Mouse (Mus musculus) testis, postnatal 10 days (tissue): ENCODE data around the gene Abat.

Experiments
- DNase-seq: peaks from one replicate; pipeline ENCODE4 v3.0.0; 2021; ENCODE audit warnings: low spot score

The Abat gene

DNA sequence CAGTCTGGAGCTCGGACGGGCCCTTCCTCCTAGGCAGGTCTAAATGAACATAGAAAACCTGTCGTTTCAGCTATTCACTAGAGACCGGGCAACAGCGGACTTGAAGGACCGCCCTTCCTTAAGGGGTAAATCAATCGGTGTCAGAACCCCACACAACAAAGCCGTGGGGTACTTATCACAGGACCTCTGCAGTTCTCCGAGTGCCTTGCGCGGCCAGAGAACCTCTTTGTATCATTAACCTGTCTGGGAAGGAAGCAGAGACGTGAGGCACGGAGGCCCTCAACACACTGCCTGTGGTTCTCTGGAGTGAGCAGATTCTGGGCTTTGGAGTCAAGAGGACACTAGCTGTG, 123.6 kb downstream of the Abat start:
- DNase-seq, result no peak

DNA sequence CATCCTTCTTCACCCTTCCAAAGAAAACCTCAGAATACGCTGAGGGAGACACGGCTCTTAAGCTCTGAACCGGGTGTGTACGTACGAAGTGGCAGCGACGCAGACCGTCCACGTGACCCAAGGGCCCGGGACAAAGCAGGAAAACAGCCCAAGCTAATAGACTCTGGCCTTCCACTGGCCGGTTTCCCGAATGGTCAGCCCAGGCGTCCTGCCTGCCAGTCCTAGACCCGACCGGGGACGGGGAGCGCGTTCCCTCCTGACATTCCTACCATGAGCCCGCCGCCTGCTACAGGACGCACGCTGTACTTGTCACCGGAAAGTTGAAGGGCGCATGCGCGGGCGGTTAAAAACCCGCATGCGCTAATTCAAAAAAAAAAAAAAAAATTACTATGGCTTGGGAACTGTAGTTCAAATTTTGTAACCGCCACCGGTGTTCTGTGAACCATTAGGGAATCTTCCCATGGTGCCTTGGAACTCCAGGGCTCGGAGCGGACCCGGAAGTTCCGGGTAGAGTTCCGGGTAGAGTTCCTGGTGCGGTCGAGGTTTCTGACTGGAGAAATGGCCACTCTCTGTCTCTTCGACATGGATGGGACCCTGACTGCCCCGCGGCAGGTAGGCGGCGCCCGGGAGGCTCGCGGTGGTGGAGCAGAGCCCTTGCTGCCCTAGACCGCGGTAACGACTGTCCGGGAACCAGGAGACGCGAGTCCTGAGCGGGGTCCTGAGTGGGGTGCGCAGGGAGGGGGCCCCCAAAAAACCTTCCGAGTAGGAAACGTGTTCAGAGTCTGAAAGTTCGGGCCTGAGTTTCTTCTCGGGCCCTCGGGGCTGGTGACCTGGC, 124.2 kb downstream of the Abat start, which contains the start of the genes Pmm2 and Tmem186:
Pmm2 (plus strand) TSS at position 458 of the 835 bp plus-strand sequence.
Tmem186 (minus strand) TSS at position 496 of the 835 bp plus-strand sequence.
- peak; percentile 88 for DNase-seq

DNA sequence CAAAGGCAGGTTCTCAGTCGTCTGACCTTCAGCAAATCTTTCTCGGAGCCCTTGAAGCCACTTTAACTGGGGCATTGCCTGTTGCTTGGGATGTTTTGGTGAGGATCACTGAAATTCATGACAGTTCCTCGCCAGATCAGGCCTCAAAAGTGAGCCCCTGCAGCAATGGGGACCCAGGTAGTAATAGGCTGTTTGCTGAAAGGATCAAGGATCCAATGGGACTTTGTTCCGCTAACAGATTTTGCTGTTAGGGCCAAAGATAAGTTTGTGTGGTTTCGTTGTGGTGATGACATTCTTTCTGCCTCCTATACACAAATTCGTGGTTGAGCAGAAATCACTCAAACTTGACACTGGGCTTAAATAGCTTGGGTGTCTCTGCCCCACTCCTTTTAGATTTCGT, 124.9 kb downstream of the Abat start:
- DNase-seq, result no peak

DNA sequence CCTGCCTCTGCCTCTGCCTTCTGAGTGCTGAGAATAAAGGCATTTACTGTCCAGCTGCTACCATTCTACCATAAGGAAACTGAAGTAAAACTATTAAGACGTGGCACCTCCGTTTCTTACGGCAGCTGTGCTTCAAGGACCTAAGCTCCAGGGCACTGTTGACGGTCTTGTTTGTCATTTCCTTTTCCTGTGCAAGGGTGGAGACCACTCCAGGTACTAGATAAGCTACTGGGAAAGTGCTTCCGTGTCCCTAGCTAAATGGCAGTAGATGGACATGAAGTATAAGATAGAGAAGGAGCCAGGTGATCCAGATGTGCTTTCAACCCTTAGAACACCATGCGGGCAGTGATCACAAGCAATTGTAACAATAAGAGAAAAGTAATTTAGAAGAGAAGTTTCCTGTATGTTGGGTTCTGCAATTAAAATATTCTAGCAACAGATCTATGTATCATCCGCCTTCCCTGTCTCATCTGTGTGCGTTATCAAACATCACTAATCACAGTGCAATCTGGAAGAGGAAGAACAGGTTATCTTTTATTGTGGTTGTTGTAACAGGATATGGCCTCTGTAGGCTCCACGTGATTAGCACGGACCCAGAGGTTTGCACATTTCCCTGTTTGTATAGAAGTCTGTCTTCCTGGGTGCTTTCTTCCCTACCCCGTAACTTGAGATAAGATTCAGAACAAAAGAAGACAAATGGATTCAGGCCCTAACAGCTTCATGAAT, 126.4 kb downstream of the Abat start:
- DNase-seq, result no peak

DNA sequence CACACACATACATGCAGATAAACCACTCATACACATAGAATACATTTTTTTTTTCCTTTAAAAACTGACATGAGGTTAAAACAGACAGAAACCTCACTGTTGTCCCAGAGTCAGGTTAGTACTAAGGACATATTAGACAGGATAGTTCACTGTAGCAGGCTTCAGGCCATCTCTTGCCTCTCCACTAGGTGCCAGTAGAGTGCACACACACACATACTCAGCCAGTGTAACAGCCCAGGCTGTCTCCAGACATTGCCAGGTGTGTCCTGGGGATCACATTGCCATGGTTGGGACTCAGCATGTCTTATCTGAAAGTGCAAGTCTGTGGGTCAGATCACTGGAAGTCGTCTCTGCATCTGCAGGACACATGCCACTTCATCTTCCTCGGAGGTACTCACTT, 130.6 kb downstream of the Abat start:
- peak; percentile 58 for DNase-seq

DNA sequence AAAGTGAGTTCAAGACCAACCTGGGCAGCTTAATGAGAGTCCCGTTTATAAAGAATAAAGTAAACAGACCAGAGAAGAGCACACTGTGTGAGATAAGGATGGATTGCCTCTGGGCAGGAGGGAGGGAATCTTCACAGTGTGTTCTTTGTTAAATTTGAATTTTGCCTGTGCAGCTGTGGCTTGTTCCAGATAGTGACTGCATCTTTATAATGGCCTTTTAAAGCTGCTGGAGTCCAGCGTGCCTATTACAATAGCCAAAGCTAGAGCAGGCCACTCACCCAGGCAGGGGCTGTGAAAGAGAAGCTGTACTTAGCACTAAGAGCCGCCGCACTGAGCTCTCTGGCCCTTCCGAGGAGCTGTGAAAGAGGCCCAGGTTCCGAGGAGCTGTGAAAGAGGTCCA, 132.3 kb downstream of the Abat start:
- DNase-seq, result no peak

DNA sequence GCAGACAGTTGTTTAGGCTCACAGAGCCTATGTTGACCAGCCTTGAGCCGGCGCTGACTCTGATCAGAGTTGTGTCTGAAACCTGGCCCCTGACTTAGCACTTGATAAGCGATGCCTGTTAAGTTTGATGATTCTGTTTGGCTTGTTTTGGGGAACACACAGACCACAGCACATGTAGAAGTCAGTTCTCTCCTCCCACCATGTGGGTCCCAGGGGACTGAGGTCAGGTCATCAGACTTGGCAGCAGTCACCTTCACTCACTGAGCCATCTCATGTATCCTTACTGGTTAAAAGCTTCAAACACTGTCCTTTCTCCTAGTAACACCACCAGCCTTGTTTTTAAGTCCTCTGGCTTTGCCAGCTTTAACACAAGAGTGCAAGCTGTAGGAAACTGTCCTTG, 136.8 kb downstream of the Abat start:
- no peak for DNase-seq

DNA sequence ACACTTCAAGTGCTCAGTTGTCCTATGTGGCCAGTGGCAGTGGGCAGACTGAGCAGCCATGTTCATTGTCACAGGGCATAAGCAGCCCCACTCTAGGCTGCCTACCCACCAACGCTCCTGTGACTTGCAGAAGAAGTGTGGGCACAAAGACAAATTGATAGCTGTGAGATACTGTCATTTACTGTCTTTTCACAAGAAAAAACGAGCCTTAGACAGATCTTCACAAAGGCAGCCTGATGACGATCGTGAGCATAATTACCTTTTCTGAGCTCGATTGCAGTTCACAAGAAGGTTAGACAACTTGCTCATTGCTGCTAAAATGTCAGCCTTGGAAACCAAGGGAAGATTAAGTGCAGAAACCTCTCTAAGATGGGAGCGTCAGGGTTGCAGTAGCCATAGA, 141.9 kb downstream of the Abat start:
- no peak for DNase-seq

DNA sequence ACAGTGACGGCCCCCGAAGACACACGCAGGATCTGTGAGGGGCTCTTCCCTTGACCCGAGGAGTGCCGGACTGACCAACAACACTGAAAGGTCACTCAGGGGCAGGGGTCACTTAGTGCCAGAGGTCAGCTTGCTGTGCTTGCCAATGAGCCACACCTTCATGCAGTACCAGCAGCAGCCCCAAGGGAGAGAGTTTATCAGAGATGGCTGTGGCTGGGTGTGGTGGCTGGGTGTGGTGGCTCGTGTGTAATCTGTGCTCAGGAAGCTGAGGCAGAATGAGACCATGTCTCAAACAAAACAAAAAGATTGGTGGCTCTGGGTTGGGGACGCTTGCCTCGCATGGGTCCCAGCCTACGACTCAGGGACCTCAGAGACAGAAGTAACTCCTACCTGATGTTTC, 142.4 kb downstream of the Abat start:
- no peak for DNase-seq

DNA sequence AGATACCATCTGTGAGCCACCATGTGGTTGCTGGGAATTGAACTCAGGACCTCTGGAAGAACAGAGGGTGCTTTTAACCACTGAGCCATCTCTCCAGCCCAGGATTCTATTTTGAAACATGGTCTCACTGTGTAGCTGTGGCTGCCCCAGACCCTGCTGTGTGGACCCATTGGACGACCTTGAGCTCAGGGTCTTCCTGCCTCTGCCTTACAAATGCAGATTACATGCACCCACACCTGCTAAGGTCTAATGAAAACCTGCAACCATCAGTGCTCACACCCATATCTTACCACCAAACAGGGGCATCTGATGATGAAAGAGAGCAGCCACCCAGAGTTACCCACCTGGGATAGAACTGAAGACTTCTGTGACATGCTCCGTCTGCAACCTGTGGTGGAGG, 143.0 kb downstream of the Abat start:
- no peak for DNase-seq

DNA sequence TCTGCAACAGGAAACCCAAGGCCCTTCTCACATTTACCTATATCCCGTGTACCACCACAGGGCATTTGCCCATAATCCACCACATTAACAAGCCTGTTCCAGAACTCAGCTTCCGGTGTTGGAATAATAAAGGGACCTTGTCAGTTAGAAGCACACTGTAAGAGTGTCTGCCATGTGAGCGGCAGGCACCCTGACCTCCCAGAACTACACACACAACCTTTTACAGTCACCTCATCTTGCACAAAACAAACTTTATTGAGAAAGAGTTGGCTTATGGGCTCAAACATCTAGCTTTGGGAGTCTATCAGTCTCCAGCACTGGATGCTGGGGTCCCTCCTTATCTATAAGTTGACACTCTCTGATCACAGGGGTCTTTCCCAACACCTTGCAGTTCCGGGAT, 145.1 kb downstream of the Abat start:
- no peak for DNase-seq

DNA sequence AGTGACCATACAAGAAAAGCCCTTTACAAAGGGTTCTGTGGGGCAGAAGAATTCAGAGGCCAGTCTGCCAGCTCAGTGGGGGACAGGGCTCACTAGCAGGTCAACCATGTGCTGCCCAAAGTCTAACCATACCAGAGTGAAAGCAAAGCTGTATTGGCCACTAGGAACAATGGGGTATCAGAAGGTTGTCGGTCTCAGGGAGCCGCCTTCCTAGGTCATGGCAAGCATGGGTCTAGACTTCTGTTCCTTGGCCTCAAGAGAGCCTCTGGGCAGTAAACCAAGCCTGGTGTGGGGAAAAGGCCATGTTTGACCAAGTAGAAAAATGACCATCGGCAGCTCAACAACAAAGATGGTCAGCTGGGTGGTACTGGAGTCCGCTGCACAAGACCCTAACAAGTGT, 145.5 kb downstream of the Abat start:
- DNase-seq, result peak; percentile 61

DNA sequence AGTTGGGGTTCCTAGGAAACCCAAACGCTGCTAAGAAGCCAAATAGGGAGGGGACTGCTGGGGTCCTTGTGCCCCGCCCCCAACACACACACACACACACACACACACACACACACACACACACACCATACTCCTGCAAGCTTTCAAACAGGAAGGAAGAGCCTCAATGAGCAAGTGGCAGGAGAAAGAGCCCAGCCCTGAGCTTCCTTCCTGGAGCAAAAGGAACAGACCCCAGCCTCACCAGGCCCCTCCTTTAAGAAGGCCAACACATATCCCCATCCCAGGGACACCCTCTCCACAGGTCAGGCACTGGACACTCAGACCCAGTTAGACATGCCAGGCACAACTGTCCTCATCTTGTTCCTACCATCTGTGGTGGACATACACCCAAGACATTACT, 149.8 kb downstream of the Abat start:
- DNase-seq, result no peak

DNA sequence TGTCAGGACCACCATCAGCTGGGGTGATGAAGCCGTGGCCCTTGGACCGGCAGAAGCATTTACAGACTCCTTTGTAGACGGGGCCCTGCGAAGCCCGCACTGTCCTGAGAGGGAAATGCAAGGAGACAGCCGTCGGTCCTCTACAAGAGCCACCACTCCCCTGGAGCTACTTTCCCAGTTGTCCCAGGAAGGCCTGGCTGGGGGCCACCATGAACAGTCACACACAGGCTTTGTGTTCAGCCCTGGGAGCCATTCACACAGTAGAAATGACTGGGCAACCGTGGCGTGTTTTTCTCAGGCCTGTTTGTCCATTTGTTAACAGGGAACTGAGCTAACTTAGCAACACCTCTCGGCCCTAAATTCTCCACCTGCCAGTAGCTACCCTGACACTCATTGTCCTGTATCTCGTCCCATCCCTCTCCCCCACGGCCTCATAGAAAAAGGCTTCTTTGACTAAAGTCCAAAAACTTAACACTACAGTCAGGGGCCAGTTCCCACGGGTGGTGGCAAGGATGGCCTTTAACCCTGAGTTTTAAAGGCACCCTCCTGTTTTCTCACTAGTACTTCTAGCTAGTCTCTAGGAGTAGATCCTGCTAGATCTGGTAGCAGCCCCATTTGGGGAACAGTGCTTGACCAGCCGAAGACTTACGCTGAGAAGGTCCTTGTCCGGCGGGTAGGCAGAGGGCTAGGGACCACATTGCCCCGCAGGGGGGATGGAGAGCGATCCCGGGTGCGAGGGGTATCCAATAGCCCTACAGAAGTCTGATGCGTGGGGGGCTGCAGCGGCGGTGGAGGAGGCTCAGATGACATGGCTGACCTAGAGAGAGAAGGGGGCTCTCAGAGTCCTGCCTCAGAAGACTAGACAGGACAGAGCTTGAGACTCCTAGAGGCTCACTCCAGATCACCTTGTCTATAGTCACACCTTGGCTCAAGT, 150.6 kb downstream of the Abat start:
- no peak for DNase-seq

DNA sequence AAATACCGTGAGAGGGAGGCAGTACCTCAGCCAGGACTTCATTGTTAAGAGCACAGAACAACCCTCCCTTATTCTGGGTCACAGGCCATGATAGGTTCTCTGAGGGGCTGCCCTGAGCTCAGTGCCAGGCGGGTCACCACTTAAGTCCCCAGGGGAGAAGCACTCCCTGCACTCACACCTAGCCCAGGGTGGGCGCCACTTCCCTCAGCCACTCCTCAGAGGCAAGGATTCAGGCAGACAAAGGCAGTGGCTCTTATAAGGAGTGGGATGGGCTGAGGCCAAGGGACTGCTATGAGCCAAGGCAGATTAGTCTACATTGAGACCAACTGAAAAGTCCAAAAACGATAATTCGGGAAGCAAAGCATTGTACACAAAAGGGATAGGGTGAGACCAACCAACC, 152.1 kb downstream of the Abat start:
- DNase-seq, result no peak

DNA sequence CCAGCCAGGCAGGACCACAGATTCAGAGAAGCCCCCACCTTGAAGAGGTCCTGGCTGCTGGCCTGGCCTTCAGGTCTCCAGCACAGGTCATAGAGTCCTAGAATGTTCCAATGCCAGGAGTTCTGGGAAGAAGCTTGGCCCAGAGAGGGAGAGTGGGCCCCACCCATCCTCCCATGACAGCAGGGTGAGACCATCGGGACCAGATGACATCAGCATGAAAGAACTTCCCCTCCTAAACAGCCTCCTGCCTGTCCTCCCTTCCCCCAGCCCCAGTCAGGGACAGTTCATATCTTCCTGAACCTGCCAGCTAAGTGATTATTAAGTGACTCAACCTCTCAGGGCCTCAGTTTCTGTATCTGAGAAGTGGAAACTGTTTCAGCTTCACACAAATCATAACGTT, 153.2 kb downstream of the Abat start:
- peak; percentile 50 for DNase-seq

DNA sequence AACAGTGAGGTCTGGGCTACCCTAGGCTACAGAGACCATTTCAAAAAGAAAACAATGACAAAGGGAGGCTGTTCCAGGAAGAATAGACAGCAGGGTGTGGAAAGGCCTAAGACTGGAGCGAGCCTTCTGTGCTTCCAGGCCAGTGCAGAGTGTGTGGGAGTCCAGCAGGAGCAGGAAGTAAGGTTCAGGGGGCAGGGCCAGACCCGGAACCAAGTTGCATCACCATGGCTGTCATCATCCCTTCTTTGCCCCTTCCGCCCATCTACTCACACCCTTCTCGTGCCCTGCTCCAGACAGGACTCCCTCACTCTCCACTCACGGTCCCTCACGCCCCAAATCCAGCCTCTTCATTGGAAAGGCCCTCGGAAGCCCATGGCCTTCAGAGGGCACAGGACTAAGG, 154.0 kb downstream of the Abat start:
- DNase-seq, result no peak

DNA sequence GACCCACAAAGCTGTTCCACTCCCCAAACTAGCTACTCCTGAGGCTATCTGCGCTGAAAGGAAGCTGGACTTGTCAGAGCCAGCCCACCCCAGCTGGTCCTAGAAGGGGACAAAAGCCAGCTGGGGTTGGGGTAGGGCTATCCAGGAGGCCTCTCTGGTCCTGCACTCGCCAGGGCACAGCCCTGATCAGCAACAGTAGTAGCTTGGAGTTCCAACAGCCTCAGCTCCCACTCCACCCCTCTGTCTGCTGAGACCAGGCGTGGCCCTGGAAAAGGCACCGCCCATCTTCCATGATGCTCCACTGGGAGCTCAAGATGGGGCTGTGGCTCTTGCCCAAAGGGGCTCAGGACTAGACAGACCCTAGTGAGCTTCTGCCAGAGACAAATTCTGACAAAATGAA, 154.6 kb downstream of the Abat start:
- peak; percentile 55 for DNase-seq

DNA sequence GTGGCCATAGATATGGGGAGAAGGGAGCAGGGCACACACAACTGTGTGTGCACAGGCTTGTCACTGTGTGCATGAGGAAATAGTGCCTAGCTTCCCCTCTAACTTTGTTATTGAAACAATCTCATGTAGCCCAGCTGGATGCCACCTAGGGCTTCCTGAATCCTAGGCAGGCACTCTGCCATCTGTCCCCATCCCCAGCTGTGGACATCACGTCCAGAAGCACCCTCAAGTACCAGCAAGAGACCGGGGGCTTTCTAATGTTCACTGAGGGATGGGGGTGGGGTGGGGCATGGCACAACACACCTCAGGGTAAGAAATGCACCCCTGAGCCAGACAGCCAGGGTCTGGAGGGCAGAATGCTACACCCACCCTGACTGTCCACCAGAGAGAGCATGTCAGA, 155.2 kb downstream of the Abat start:
- no peak for DNase-seq

DNA sequence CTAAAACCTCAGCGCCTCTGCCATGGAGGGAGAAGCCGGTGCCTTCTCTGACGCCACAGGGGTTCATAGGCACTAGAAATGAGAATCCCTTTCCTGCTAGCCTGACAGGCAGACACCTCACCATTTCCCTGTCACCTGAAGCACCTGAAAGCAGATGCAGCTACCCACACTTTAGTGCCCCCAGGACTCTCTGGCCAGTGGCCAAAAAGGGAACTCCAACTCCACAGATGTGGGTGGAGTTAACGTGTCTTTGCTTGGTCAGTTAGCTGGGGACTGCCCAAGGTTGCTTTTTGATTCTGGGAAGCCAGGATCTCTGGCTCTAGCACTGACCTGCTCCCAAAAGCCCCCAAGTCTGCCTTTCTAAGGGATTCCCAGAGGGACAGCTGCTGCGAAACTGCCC, 156.2 kb downstream of the Abat start:
- peak; percentile 61 for DNase-seq

DNA sequence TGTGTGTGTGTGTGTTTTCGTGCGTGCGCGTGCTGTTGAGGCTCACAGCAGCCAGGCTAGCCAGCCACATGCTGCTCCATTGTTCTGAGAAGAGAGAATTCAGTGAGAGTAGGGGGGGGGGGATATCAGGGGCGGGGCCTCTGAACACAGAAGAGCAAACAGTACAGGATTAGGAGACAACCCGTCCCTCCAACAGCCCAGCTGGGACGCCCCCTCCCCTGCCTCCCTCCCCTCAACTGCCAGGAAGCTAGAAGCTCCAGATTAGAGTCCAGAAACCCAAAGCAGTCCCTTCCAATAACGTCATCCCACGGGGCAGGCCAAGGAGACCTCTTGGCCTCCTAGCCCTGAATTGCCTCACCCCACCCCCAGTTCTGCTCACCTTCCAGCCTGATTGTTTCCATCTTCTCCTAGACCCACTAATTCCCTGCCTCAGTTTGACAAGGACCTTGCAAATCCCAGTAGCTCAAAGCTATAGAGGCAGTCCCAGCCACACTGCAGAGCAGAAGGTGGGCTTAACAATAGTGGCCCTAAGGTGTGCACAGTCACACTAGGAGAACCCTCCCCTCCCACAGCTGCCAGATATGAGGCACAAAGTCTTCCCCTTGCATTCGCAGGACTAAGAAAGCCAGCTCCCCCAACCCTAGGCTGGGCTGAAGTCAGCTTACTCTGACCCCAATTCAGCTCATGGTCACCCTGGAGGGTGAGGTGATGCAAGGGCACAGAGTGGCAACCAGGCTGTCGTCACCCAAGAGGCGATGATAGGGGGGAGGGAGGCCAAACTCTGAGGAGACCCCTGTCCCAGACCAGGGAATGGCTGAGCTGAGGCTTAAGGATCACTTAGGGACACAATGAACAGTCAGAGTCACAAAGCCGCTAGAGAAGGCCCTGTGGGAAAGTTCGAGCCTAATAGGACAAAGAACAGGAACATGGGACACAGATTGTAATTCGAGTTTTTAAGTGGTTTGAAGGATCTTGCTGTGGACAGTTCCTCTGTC, 157.1 kb downstream of the Abat start:
- DNase-seq, result peak; percentile 49
